Mouse (Mus musculus) myocyte (in vitro differentiated cells): ENCODE measurements around the gene Lbhd2.

Experiments
- CEBPB ChIP-seq: IDR thresholded peaks from 2 replicates; pipeline ENCODE4 v1.6.1; 2011; ENCODE audit warnings: mild to moderate bottlenecking, moderate library complexity; ENCODE audit not compliant: poor library complexity, insufficient read depth, severe bottlenecking
- MYOG ChIP-seq, 3 experiments: IDR thresholded peaks; one replicate each; pipeline ENCODE4 v1.6.1; 2011; ENCODE audit warnings: control low read depth in 2 of 3, low read depth in 2 of 3, mild to moderate bottlenecking in 2 of 3; ENCODE audit not compliant: insufficient read length in 2 of 3, control insufficient read depth in 1 of 3, insufficient read depth in 1 of 3
- POLR2A ChIP-seq: IDR thresholded peaks from one replicate; pipeline ENCODE4 v1.6.1; 2011; ENCODE audit warnings: low read depth, mild to moderate bottlenecking, control low read depth, moderate library complexity; ENCODE audit not compliant: insufficient read length
- TCF12 ChIP-seq: IDR thresholded peaks from one replicate; pipeline ENCODE4 v1.6.1; 2011; ENCODE audit warnings: mild to moderate bottlenecking, control low read depth; ENCODE audit not compliant: poor library complexity, insufficient read depth, severe bottlenecking
- TCF3 ChIP-seq: IDR thresholded peaks from one replicate; pipeline ENCODE4 v1.6.1; 2011; ENCODE audit warnings: low read depth, control low read depth; ENCODE audit not compliant: insufficient read length
- USF1 ChIP-seq: IDR thresholded peaks from one replicate; pipeline ENCODE4 v1.6.1; 2011; ENCODE audit warnings: low read depth, mild to moderate bottlenecking, control low read depth, moderate library complexity

DNA sequence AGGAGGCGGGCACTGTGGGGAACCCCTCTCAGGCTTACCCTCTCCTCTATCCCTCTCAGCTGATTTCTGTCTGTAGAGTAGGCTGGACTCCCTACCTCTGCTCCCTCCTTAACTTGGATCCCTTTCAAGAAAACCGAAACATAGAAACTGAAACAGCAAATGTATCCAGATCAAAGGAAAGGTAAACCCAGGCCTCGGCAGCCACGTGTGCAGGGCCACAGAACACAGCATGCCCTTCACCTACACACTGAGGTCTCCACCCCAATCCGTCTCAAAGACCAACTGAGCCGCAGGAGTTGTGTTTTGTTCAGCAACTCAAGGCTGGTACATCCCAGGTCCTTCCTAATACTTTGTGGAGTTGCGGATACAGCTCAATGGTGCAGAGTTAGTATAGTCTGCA, 39.5 kb upstream of the Lbhd2 start:
- no peak for TF ChIP-seq POLR2A
- no peak for TF ChIP-seq USF1
- no peak for TF ChIP-seq TCF3
- no peak for TF ChIP-seq CEBPB
- TF ChIP-seq MYOG (IDR thresholded peaks at IDR 0.05; ENCODE audit: control insufficient read depth in 1 of 3, insufficient read depth in 1 of 3, insufficient read length in 2 of 3, low read depth in 2 of 3) = no peak
- no peak for TF ChIP-seq TCF12
